Mouse (Mus musculus): ENCODE results near the gene Garem2.
"Not testable (repeated sequence)": the region's sequence is repeated elsewhere in the genome, so short reads cannot be mapped to it uniquely, and the experiment has no call there.

Gene Garem2

DNA sequence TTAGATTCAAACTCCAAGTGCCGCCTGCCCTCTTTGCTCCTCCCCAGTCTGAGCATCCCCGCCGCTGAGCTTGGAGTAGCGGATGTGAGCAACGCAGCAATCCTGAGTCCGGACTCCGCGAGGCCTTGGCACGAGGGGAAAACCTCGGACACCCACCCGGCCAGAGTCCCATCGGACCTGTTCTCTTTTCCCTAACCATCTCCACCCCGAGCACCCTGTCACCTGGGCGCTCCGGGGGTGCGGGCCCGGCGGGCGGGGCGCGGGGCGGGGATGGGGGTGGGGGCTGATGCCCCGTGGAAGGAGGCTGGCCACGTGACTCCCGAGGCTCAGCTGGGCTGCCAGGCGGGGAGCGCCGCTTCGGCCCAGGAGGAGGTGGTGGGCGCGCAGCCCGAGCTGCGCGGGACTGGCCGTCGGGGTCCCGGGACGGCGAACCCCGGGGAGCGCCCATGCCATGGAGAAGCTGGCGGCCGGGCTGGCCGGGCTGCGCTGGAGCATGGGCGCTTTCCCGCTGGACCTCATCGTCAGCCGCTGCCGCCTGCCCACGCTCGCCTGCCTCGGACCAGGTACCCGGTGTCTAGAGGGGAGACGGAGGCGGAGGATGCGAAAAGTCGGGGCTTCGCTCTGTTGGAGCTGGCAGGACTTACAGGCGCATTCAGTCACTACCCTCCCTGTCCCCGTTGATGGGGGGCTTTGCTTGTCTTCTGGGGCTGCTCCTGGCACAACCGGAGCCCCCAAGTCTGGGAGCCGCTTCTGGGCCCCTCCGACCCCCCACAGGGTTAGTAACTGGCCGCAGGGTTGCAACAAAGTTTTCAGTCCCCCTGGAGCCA is at the start of gene Garem2:
Gene Garem2 (plus strand): TSS at position 321 of the 827 bp plus-strand sequence.
- no peak for DNase-seq (ENCODE audit: low spot score in 2 of 2)

DNA sequence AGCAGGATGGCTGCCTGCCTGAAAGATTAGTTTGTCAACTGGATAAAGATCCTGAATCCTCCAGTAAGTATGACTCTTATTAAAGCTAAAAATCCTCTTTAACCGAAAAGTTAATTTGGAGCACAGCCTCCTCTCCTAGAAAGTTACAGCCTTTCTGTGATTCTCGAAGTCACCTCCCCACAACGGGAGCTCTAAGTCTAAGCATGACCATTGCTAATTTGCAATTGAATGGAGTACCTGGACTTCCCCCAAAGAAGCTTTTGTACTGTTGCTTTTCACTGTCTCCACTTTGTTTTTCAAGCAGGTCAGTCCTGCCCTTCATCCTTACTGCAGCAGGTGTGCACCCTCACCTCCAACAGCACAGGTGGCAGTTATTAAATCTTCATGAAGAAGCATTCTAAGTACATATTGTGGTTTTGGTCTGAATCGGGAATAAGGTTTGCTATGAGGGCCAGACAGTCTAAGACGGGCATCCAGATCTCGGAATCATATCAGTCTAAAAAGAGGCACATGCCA is 46.7 kb upstream of the Garem2 start:
- DNase-seq (ENCODE audit: low spot score in 2 of 2) = no peak

DNA sequence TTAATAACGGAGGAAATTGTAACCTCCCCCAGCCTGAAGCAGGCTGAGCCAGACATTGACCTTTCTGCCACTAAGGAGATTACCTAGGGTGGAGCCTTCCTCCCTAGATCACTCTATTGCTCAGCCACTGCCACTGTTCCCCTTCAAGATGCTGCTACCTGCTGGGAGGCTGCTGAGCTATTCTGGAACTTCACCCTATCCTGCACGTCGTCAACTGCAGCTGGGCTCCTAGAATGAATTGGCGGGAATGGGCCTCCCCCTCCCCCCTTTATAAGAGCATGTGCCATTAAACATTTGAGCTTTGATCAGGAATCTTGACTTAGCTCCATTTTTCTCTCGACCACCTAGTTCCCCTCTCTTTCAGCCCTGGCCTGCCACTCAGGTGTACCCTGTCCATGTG is 45.4 kb upstream of the Garem2 start:
- not testable (repeated sequence) for DNase-seq (ENCODE audit: low spot score in 2 of 2)

DNA sequence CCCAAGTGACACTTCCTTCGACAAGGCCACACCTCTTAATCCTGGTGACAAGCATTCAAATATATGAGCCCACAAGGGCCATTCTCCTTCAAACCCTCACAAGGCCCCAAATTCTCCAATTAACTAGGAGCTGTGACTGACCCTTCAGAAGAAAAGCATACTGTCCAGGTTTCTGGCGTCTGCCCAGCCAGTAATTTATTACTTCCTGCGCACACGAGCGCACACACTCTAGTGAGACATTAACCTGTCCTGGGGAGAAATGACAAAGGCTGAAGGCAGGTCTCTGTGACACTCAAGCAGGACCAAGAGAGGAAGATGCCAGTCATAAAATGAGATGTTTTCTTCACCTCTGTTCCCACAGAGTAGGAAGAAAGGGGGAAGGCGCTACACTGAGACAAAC is 37.2 kb upstream of the Garem2 start:
- no peak for DNase-seq (ENCODE audit: low spot score in 2 of 2)

DNA sequence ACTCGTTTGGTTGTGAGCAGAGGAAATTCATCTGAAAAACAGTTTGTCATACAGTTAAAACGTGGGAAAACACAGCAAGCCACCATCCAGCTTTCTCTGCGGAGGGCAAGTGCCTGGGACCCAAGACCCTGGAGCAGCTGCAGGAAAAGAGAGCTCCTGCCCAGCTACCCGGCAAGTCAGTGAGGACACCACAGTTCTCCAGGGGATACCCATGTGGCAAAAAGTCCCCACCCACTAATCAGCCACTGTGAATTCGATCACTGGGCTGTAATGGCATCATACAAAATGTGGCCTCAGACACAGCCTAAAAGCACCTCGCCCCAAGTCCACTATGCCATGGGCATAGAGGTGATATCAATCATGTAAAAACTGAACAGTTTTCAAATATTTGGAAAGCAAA is 33.3 kb upstream of the Garem2 start:
- DNase-seq (ENCODE audit: low spot score in 2 of 2) = no peak

DNA sequence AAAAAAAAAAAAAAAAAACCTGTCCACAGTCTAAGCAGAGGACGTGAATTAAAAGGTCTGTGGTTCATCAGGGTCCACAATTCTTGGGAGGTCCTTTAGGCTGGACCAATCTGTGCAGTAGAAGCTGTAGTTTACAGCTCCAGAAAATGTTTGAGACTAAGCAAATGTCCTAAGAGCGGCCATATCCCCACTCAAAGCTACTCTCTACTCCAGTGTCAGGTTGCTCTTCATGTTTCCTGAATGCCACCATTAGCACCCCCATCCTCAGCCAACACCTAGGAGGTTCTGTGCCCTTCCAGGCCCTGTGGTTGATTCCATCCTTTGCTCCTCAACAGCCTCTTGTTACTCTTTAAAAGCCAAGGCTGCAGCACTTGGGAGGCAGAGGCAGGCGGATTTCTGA is 32.6 kb upstream of the Garem2 start:
- no peak for DNase-seq (ENCODE audit: low spot score in 2 of 2)

DNA sequence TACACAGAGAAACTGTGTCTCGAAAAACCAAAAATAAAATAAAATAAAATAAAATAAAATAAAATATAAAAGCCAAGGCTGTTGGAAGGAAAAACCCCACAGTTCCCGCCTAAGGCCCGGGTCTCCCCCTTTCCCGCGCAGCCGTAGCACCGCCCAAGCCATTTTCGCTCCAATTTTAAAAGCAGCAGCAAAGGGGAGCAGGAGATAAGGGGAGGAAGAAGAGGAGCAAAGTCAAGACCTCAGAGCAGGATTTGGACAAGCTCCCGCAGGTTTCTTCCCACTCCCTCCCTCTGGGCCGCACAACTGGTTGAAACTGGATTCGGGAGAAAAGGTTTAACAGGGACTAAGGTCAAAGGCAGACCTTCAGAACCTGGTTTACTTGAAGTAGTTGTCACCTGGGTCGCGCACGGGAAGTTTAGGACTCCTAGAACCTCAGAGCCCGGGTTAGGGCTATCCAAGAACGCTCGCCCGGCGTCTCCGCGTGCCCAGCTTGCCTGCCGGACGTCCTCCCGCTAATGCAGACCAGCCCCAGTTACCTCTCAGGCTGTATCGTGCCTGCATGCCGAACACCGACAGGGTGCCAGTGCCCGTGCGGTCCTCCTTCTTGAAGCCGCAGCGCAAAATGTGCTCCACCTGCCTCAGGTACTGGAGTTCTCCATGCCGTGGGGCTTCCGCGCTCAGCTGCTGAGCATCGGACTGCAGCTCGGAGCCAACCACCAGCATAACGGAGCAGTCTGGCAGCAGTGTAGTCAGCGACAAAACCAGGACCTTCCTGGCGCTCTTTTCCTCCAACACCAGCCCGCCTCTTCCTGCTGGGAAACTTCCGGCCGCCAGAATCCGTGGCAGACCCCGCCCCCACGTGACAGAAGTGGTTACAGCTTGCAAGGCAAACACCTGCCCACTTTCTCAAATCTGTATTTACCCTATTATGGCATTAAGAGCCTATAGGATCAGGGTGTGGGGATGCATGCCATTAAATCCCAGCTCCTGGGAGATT is 31.8 kb upstream of the Garem2 start, which contains the start of gene Tyms:
Gene Tyms (minus strand): TSS at position 793 of the 997 bp plus-strand sequence.
- peak; percentile 71 to 73 for DNase-seq (ENCODE audit: low spot score in 2 of 2)

DNA sequence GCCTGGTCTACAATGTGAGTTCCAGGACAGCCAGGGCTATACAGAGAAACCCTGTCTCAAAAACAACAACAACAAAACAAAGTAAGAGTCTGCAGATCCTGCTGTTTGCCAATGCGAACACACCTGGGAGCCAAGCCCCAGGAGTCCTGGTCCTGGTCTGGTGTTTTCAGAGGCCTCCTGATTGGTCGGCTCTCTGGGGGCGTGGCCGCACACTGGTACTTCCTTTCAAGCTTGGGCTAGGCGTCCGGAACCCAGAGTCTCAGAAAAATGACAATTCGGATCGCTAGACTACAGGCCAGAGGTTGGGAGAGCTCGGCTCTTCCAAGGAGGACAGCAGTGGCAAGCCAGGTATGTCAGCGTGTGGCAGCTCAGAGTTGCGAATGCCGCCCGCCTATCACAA is 12.3 kb upstream of the Garem2 start:
- DNase-seq (ENCODE audit: low spot score in 2 of 2) = no peak

DNA sequence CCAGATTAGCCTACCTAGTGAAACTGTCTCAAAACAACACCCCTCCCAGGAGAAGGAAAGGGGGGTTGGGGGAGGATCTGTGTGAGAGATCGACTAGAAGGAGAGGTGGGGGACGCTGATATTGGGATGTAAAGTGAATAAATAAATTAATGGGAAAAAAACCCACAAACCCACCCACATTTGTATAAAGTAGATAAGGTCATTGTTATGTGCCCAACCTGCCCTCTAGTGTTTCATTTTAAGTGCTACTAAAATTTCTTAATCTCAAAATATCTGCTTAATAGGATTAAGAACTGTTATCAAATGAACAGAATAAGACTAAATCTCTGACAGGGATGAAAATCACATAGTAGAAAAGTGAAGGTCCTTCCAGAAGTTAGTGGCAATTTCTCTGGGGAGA is 10.6 kb upstream of the Garem2 start:
- DNase-seq (ENCODE audit: low spot score in 2 of 2) = no peak

DNA sequence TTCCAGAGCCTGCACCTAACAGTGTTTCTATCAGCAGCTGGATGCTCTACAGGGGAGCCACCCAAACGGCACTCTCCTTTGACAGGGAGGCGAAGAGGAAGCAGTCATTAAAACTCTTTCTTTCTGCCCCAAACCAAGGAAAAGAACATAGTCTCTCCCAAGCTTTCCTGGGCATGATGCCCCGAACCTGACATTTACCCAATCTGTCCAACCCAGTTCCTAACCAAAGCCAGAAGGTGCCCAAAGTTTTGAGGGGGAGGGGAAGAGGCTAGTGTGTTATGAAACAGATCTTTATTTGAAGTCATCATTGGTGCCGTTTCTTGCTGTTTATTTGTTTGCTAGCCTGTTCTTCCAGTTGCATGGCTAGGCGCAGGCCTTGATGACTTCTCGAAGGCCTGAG is 9.2 kb upstream of the Garem2 start:
- no peak for DNase-seq (ENCODE audit: low spot score in 2 of 2)

DNA sequence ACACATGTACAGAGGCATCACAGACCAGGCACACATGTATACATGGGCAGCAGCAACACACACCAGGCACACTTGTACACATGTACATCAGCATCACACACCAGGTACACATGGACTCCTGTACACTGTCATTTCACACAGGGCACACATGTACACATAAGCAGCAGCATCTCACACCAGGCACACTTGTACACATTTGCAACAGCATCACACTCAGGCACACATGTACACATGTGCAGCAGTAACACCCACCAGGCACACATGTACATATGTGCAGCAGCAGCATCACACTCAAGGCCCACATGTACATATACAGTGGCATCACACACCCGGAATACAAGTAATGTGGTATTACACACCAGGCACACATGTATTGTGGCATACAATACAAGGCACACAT is 6.7 kb upstream of the Garem2 start:
- DNase-seq (ENCODE audit: low spot score in 2 of 2) = no peak

DNA sequence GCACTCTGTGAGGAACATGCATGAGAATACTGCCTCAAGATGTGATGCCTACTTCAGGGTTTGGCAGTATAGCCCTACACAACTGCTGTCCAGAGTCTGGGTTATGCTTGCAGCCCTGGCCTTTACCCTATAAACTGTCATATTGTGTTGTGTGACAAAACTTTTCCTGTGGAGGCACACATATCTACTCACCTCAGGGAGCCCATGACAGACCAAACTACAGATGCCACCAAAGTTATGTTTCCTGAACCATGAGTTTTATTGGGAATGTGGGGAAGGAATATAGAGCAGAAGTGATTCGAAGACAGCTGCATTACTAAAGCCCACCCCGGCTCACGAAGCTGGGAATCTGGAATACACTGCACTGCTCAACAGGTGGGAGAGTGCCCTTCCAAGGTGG is 1.6 kb upstream of the Garem2 start:
- no peak for DNase-seq (ENCODE audit: low spot score in 2 of 2)

DNA sequence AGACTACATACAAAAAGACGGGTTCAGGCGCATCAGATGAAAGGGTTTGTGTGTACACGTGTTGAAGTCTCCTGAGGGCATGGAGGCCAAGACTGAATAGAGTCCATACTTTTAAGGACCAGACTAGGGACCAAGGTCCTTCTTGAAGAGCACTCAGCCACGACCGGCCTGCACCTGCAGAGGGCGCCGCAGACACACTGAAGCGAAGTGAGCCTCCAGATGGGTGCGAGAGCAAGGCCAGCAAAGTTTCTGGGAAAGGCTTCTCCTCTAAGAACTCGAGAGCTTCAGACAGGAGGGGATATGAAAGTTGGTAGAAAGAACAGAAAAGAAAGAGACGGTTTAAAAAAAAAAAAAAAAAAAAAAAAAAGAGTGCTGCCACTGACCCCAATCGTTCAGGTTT is 622 bp upstream of the Garem2 start:
- DNase-seq (ENCODE audit: low spot score in 2 of 2) = no peak

DNA sequence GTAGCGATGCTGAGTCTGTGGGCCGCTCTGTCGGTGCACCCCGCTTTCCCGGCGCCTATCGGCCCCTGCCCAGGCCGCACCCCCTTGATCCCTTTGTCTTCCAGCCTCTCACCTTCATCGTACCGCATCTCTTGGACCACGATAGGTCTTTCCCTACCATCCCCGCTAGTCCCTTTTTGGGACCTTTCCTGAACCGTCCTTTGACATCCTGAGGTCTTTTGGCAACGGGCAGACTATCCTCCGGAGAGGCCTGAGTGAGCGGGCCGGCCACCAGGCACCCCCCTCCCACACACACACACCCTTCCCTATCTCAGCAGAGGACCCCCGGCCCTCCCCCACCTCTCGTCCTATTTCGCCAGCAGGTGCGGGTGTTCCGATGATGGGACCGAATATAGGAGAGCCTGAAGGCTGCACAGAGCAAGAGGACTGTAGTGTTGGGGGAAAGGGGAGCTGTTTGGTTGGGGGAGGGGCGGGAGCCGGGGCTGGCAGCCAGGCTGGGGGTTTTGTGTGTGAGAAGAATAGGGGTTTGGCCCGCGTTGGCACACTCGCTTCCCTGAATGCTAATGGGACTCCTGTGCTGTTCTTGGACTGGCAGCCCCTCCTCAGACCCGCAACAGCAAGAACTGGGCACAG is 823 bp downstream of the Garem2 start, which contains the start of gene 3110082J24Rik:
Gene 3110082J24Rik (minus strand): TSS at position 419 of the 633 bp plus-strand sequence.
- DNase-seq (ENCODE audit: low spot score in 2 of 2) = no peak

DNA sequence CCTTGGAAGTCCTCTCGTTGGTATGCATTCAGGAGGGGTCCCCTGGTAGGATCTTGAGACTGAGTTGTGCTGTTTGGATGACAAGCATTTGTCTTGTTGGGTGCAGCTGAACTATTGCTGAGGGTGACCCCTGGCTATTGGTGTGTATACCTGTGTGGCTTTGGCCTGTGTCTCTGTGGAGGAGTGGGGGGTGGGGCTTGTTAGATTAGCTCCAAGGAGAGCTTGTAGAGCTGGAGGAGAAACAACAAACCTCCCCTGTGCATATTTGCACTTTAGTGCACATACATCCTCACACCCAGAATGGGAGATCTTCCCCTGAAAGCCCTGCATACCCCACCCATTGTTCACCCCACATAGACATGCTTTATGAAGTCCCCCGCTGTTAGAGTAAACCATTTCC is 1.8 kb downstream of the Garem2 start:
- DNase-seq (ENCODE audit: low spot score in 2 of 2) = no peak

DNA sequence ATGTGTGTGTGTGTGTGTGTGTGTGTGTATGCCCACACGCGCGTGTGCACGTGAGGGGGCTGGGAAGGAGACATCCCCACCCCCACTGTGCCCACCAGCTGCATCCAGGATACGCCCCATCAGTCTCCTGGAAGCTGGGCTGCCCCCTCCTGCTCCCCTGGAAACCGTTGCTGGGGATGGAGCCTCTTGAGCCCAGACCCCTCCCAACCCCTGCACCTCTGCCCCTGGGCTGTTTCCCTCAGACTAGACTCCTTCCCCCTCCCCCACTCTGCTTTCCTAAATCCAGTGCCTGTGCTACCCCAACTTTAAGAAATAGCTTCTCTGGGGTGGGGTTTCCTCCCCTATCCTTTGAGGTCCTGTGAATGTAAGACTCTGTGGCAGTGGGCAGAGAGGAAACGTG is 2.2 kb downstream of the Garem2 start:
- DNase-seq (ENCODE audit: low spot score in 2 of 2) = no peak

DNA sequence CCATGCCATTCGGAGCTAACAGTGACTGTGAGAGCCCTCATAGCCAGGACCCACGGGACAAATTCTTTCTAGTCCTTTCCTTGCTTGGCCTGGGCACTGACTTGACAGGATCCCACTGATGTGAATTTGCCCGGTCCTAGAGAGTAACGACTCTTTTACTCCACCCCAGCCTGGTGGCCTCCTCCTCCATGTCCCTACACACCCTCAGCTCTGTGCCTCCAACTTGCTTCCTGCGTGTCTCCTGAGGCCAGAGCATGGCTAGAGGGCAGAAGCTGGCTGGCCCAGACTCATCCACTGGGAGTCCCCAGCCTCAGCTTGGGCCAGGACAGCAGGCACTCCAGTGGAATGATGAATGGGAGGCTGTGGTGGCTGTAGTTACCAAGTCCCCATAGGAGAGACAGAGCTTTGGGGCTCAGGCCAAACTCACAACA is 2.7 kb downstream of the Garem2 start:
- DNase-seq (ENCODE audit: low spot score in 2 of 2) = no peak

DNA sequence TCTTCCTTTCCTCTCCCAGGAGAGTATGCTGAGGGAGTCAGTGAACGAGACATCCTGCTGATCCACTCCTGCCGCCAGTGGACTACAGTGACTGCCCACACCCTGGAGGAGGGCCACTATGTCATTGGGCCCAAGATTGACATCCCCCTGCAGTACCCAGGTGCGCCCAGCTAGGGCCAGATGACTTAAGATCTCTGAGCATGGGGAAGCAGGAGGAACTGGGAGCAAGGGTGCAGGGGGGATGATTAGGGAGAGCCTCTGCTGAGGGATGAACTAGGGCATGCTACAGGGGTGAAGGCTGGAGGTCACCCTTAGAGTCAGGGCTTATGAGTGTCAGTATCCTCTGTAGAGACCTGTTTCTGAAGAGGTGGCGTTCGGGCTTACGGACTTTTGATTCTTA is 3.3 kb downstream of the Garem2 start:
- no peak for DNase-seq (ENCODE audit: low spot score in 2 of 2)

DNA sequence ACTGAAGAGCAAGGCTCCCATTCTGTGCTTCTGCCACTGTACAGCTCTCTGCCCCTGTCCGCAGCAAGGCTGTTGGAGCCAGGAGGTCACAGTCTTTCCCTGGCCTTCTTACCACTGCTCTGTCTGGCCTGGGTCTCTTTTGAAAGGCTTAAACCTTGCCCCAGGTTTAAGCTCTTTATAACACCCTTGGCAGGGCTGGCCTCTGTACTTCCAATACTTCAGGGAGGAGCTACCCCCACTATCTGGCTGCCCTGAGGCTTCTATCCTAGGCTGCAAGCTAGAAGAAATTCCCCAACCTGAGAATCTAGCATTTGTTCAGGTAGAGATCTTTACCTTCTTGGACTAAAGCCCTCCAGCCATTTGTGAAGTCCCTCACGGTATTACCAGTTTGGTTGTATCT is 4.9 kb downstream of the Garem2 start:
- DNase-seq (ENCODE audit: low spot score in 2 of 2) = no peak

DNA sequence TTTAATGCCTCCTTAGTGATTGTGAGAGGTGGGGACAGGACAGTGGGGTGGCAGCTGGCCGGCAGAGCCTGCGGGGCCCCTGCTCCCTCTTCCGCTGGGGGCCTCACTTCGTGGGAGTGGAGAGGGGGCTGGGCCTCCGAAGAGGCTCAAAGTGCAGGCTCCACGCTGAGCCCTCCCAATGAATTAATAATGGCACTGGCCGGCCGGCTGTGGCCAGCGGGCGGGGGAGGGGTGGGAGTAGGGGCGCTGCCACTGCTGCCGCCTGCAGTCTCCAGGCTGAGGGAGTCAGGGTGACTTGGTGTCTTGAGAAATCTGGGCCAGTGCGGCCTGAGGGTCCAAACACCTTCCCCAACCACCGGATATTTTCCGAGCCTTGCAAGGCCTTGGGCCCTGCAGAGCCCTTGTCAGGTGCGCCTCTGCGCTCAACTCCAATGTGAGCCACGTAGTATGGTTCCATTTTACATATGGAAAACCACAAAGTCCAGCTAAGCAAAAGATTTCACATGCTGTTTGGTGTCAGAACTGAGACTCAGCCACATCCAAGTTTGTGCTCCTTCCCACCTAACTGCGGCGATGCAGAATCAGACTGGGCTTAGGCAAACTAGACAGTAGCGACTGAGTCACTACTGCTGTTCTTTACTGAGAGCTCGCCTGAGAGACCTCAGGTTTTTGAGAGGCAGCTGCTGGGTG is 5.6 kb downstream of the Garem2 start:
- DNase-seq (ENCODE audit: low spot score in 2 of 2) = no peak

DNA sequence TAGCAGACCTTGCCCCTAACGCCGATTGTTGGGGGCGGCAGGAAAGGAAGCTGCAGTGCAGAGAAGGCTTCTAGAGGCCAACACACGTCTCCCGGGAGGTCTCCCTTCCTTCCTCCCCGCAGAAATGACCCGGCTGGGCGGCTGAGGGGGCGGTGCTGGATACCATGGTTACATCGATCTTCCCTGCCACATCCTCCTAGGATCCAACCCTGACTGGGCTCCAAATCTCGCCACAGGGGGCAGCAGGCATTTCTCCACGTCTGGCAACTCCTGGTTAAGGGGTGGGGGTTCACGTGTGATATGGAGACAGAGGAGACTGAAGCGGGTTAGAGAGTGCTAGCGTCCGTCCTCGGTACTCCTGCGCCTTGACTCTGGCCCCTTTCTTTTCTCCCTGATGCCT is 6.2 kb downstream of the Garem2 start:
- no peak for DNase-seq (ENCODE audit: low spot score in 2 of 2)
